Mouse (Mus musculus) lung, postnatal 10 days (tissue): ENCODE measurements around the gene Smg1.
A peak's percentile ranks its signal among the peaks of the same experiment; 100 is the strongest.

ENCODE experiments used
- DNase-seq: peaks from one replicate; pipeline ENCODE4 v3.0.0; 2021

Gene Smg1

GRCm38 (mm10) chr7:118129430-118130041 lies 113.9 kb downstream of the Smg1 start, which contains the start of gene Arl6ip1:
Arl6ip1 (minus strand) TSS chr7:118129662.
- peak; percentile 99 for DNase-seq

- DNase-seq = peak; percentile 37
These were observed 114.5 kb downstream of the Smg1 start for GRCm38 (mm10) chr7:118128925-118129429.

GRCm38 (mm10) chr7:118126219-118126875 lies 117.1 kb downstream of the Smg1 start:
- DNase-seq = no peak

- DNase-seq = no peak
These were observed 117.7 kb downstream of the Smg1 start for GRCm38 (mm10) chr7:118125736-118126135.

GRCm38 (mm10) chr7:118123512-118124411 lies 119.7 kb downstream of the Smg1 start:
- DNase-seq = no peak

GRCm38 (mm10) chr7:118122235-118122634 lies 121.2 kb downstream of the Smg1 start:
- DNase-seq = no peak

GRCm38 (mm10) chr7:118120654-118121053 lies 122.8 kb downstream of the Smg1 start:
- DNase-seq = no peak

- DNase-seq = peak; percentile 28
These were observed 123.5 kb downstream of the Smg1 start for GRCm38 (mm10) chr7:118119946-118120345.

- peak; percentile 72 for DNase-seq
These were observed 124.3 kb downstream of the Smg1 start for GRCm38 (mm10) chr7:118119142-118119541.

- no peak for DNase-seq
These were observed 125.0 kb downstream of the Smg1 start for GRCm38 (mm10) chr7:118118426-118118825.

- DNase-seq = no peak
These were observed 125.8 kb downstream of the Smg1 start for GRCm38 (mm10) chr7:118117539-118118210.

GRCm38 (mm10) chr7:118116787-118117538 lies 126.5 kb downstream of the Smg1 start:
- no peak for DNase-seq

- DNase-seq = peak; percentile 98
These were observed 127.4 kb downstream of the Smg1 start, which contains the start of gene Rps15a for GRCm38 (mm10) chr7:118115877-118116568. Rps15a (minus strand) TSS chr7:118116188.

GRCm38 (mm10) chr7:118115533-118115876 lies 128.0 kb downstream of the Smg1 start:
- DNase-seq = no peak

- no peak for DNase-seq
These were observed 129.8 kb downstream of the Smg1 start for GRCm38 (mm10) chr7:118113541-118114297.

- DNase-seq = no peak
These were observed 132.3 kb downstream of the Smg1 start for GRCm38 (mm10) chr7:118111128-118111527.

GRCm38 (mm10) chr7:118107671-118108070 lies 135.8 kb downstream of the Smg1 start:
- no peak for DNase-seq

- no peak for DNase-seq
These were observed 138.9 kb downstream of the Smg1 start for GRCm38 (mm10) chr7:118104458-118105052.

GRCm38 (mm10) chr7:118103462-118104379 lies 139.7 kb downstream of the Smg1 start:
- no peak for DNase-seq
